Mouse (Mus musculus) forelimb bud, embryonic 11.5 days (tissue): Measurements from ENCODE around the gene Pja2.
"Not testable (repeated sequence)": the region's sequence is repeated elsewhere in the genome, so short reads cannot be mapped to it uniquely, and the experiment has no call there.

Source experiments
- DNase-seq: peaks from one replicate; pipeline ENCODE4 v3.0.0-alpha.2; 2012; ENCODE audit warnings: low read depth, low spot score

Gene Pja2

GRCm38 (mm10) chr17:64281368-64281767 is 50.3 kb downstream of the Pja2 start:
- not testable (repeated sequence) for DNase-seq

- no peak for DNase-seq
Observed at GRCm38 (mm10) chr17:64277649-64278212, 54.0 kb downstream of the Pja2 start.

- DNase-seq, result no peak
Observed at GRCm38 (mm10) chr17:64276666-64277065, 55.0 kb downstream of the Pja2 start.

GRCm38 (mm10) chr17:64275188-64275587 is 56.5 kb downstream of the Pja2 start:
- DNase-seq, result no peak

GRCm38 (mm10) chr17:64274341-64275105 is 57.2 kb downstream of the Pja2 start:
- no peak for DNase-seq

GRCm38 (mm10) chr17:64260571-64260970 is 71.1 kb downstream of the Pja2 start:
- DNase-seq, result no peak

GRCm38 (mm10) chr17:64248246-64248645 is 83.5 kb downstream of the Pja2 start:
- DNase-seq, result no peak

- DNase-seq, result no peak
Observed at GRCm38 (mm10) chr17:64242898-64243297, 88.8 kb downstream of the Pja2 start.

- no peak for DNase-seq
Observed at GRCm38 (mm10) chr17:64242310-64242859, 89.3 kb downstream of the Pja2 start.

GRCm38 (mm10) chr17:64241544-64242292 is 90.0 kb downstream of the Pja2 start:
- DNase-seq, result no peak

- no peak for DNase-seq
Observed at GRCm38 (mm10) chr17:64232134-64232533, 99.6 kb downstream of the Pja2 start.

GRCm38 (mm10) chr17:64231637-64232036 is 100.1 kb downstream of the Pja2 start:
- not testable (repeated sequence) for DNase-seq

GRCm38 (mm10) chr17:64231172-64231571 is 100.5 kb downstream of the Pja2 start:
- DNase-seq, result no peak
